Mouse (Mus musculus): ENCODE measurements at regions not wholly inside any gene's neighbourhood (a gene's known extent, or its start where the extent isn't known, plus 50 kb on each side); places are given as distances from the start of the nearest gene placed in this dataset.

GRCm38 (mm10) chr7:138620896-138621655 is 223.5 kb upstream of the Tcerg1l start:
- Histone ChIP-seq H3K27me3 (no peaks in the 10 kb centered on the region; the same call in 1 of the 2 replicates), H3K4me2 (no peak overlapping the region), H3K4me3 (replicated peaks) (no peak overlapping the region), H3K27ac (no peak overlapping the region), H3K9ac (no peak overlapping the region), H3K4me1 (no peaks in the 10 kb centered on the region), H3K36me3 (no peaks in the 10 kb centered on the region), H3K9me3 (replicated peaks) (no peaks in the 10 kb centered on the region)
- no peak for ATAC-seq (replicated peaks; ENCODE audit: low FRiP score)
- 69% methylated on average over 10 of the region's 10 CpGs for whole genome bisulfite sequencing

DNA sequence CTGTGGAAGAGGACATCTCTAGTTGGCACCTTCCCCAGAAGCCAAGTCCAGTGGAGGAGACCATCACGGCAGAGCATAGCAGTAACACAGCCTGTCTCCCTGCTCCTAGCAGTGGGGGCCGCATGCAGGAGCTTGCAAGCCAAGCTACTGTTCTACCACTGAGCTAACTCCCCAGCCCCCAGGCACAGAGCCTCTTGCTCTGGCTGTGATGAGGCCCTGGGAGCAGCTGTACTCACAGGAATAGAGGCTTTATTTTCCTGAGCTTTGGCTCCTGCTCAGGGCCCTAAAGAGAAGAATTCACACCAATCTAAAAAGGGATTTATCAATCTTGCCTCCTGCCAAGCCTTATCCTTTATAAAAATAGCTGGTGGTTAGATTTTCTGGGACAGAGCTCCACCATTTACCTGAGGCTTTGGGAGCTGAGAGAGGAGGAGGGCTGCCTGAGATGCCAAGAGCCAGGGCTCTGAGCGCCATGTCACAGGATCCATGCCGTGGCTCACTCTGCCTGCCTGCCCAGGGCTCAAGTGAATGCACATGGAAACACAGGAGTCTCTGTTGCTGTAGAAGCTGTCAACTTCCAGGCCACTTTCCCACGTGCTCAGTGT is 222.7 kb upstream of the Tcerg1l start:
- no peak for ATAC-seq (replicated peaks; ENCODE audit: low FRiP score)
- 76% methylated on average over 5 of the region's 5 CpGs for WGBS
- no peak overlapping the region for H3K27ac ChIP-seq

GRCm38 (mm10) chr7:138616468-138616867 is 218.9 kb upstream of the Tcerg1l start:
- no peak overlapping the region for H3K27ac ChIP-seq
- no peak overlapping the region for H3K4me2 ChIP-seq
- no peak overlapping the region for H3K4me3 ChIP-seq (replicated peaks)
- H3K4me1 ChIP-seq = no peaks in the 10 kb centered on the region
- H3K36me3 ChIP-seq = no peaks in the 10 kb centered on the region
- H3K9ac ChIP-seq = no peak overlapping the region
- no peaks in the 10 kb centered on the region; the same call in 1 of the 2 replicates for H3K27me3 ChIP-seq
- no peaks in the 10 kb centered on the region for H3K9me3 ChIP-seq (replicated peaks)
- ATAC-seq (replicated peaks; ENCODE audit: low FRiP score) = no peak
- 87% methylated on average over 2 of the region's 2 CpGs for WGBS

More for the DNA sequence above, 222.7 kb upstream of the Tcerg1l start:
- Histone ChIP-seq H3K36me3 (no peaks in the 10 kb centered on the region), H3K4me1 (no peaks in the 10 kb centered on the region), H3K27me3 (no peaks in the 10 kb centered on the region; the same call in 1 of the 2 replicates), H3K9me3 (replicated peaks) (no peaks in the 10 kb centered on the region), H3K9ac (no peak overlapping the region), H3K4me3 (replicated peaks) (no peak overlapping the region), H3K4me2 (no peak overlapping the region)

GRCm38 (mm10) chr7:138609605-138610004 is 212.1 kb upstream of the Tcerg1l start:
- 70% methylated on average over 3 of the region's 3 CpGs for WGBS
- H3K4me3 ChIP-seq (replicated peaks) = no peak overlapping the region
- H3K36me3 ChIP-seq = no peaks in the 10 kb centered on the region
- ATAC-seq (replicated peaks; ENCODE audit: low FRiP score) = peak; percentile 52; the same call in 1 of the 2 replicates
- no peaks in the 10 kb centered on the region for H3K27me3 ChIP-seq
- no peak overlapping the region for H3K27ac ChIP-seq
- H3K9me3 ChIP-seq (replicated peaks) = no peaks in the 10 kb centered on the region
- no peak overlapping the region for H3K9ac ChIP-seq
- peaks cover 19% of the 10 kb centered on the region for H3K4me1 ChIP-seq
- H3K4me2 ChIP-seq = no peak overlapping the region

DNA sequence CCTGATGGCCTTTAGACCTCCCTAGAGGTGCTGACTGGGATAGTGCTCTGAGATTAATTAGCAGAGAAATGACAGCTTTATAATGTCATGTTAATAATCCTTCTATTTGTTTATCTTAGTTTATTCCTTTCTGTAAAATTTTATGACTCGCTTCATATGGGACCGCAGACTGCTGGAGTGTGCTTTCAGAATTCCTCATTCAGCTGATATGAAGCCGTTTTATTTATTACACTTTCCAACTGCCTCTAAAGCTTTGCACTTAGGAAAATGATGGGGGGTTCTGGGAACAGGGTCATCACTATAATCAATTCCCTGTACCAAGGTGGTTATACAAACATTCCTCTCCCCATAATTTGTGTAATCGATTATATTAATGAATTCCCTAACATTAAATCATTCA is 211.6 kb upstream of the Tcerg1l start:
- Histone ChIP-seq H3K4me3 (replicated peaks) (no peak overlapping the region), H3K4me1 (peaks cover 19% of the 10 kb centered on the region), H3K27ac (no peak overlapping the region), H3K36me3 (no peaks in the 10 kb centered on the region), H3K27me3 (no peaks in the 10 kb centered on the region), H3K9ac (no peak overlapping the region), H3K9me3 (replicated peaks) (no peaks in the 10 kb centered on the region), H3K4me2 (no peak overlapping the region)
- WGBS = 52% methylated on average over 4 of the region's 4 CpGs
- ATAC-seq (replicated peaks; ENCODE audit: low FRiP score) = peak; percentile 53; the same call in 1 of the 2 replicates

DNA sequence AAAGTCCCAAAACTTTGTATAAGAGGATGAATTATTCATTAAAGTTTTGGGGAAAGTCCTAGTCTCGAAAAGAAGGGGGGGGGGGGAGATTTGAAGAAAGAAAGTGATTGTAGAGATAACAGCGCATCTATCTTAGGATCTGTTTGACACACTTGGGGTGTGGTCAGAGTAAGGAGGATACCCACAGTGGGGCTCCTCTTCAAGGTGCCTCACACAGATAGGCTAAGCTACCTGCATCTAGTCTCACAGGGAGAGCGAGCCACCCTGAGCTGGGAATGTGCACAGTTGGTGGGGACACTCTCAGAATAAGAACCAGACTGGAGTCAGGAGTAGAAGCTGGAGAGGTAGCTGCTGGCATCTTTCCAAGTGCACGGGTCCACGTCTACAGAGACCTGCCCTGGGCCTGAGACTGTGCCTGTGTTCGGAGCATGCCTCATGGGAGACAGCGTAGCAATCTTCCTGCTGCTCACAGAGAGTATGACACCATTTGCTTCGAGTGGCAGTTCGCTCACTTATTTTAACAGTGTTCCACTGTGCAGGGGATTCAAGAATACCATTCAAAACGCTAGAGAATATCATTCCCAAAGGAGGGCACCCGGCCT is 208.9 kb upstream of the Tcerg1l start:
- H3K9me3 ChIP-seq (replicated peaks) = no peaks in the 10 kb centered on the region
- H3K9ac ChIP-seq = no peak overlapping the region
- H3K36me3 ChIP-seq = no peaks in the 10 kb centered on the region
- WGBS = 77% methylated on average over 11 of the region's 11 CpGs
- no peak overlapping the region for H3K4me2 ChIP-seq
- ATAC-seq (replicated peaks; ENCODE audit: low FRiP score) = no peak
- no peak overlapping the region for H3K4me3 ChIP-seq (replicated peaks)
- H3K27ac ChIP-seq = no peak overlapping the region
- peaks cover 19% of the 10 kb centered on the region for H3K4me1 ChIP-seq
- H3K27me3 ChIP-seq = no peaks in the 10 kb centered on the region

- no peak overlapping the region for H3K4me3 ChIP-seq (replicated peaks)
Measured at GRCm38 (mm10) chr7:138605923-138606322, 208.4 kb upstream of the Tcerg1l start.

GRCm38 (mm10) chr7:138601749-138602148 is 204.2 kb upstream of the Tcerg1l start:
- no peaks in the 10 kb centered on the region for H3K27me3 ChIP-seq
- no peak for ATAC-seq (replicated peaks; ENCODE audit: low FRiP score)
- no peak overlapping the region for H3K4me2 ChIP-seq
- H3K4me3 ChIP-seq (replicated peaks) = no peak overlapping the region
- H3K9me3 ChIP-seq (replicated peaks) = no peaks in the 10 kb centered on the region
- WGBS = 51% methylated on average over 4 of the region's 4 CpGs
- no peak overlapping the region for H3K9ac ChIP-seq
- H3K4me1 ChIP-seq = 0 out of 2 replicates have a peak, but pooled peaks cover 5% of the 10 kb centered on the region
- no peaks in the 10 kb centered on the region for H3K36me3 ChIP-seq
- no peak overlapping the region for H3K27ac ChIP-seq

More at GRCm38 (mm10) chr7:138605923-138606322, 208.4 kb upstream of the Tcerg1l start:
- H3K27ac ChIP-seq = no peak overlapping the region
- H3K4me2 ChIP-seq = no peak overlapping the region
- H3K9me3 ChIP-seq (replicated peaks) = no peaks in the 10 kb centered on the region
- H3K9ac ChIP-seq = no peak overlapping the region
- ATAC-seq (replicated peaks; ENCODE audit: low FRiP score) = no peak
- H3K36me3 ChIP-seq = no peaks in the 10 kb centered on the region
- peaks cover 23% of the 10 kb centered on the region for H3K4me1 ChIP-seq
- H3K27me3 ChIP-seq = no peaks in the 10 kb centered on the region

- no peak overlapping the region for H3K9ac ChIP-seq
- H3K4me1 ChIP-seq = no peaks in the 10 kb centered on the region
- H3K9me3 ChIP-seq (replicated peaks) = no peaks in the 10 kb centered on the region
- no peak for ATAC-seq (replicated peaks; ENCODE audit: low FRiP score)
- H3K27ac ChIP-seq = no peak overlapping the region
- no peak overlapping the region for H3K4me2 ChIP-seq
- 86% methylated on average over 2 of the region's 2 CpGs for WGBS
- no peaks in the 10 kb centered on the region for H3K27me3 ChIP-seq
- H3K4me3 ChIP-seq (replicated peaks) = no peak overlapping the region
- no peaks in the 10 kb centered on the region for H3K36me3 ChIP-seq
Measured at GRCm38 (mm10) chr7:138593344-138593743, 195.8 kb upstream of the Tcerg1l start.

DNA sequence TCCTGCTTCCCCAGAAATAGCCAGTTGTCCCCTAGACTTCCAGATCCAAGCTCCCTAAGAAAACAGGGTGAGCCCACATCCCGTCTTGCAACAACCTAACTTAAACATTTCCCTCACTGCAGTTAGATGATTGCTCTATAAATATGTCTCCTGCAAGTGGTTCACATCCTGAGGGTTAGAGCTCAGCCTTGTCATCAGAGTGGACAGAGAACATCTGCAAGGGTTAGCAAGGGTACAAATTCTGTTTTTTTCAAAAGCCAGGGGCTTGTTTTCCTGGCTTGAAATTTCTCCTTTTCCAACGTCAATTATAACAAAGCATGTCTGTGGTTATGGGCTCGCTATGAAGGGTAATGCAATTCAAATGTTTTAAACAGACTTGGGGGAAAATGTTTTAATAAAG is 169.8 kb upstream of the Tcerg1l start:
- H3K4me1 ChIP-seq = peaks cover 4% of the 10 kb centered on the region; the same call in 1 of the 2 replicates
- no peak overlapping the region for H3K4me3 ChIP-seq (replicated peaks)
- no peak overlapping the region for H3K9ac ChIP-seq
- 50% methylated on average over 3 of the region's 3 CpGs for WGBS
- 0 out of 2 replicates have a peak, but pooled peaks have one; percentile 43 for ATAC-seq (replicated peaks; ENCODE audit: low FRiP score)
- no peaks in the 10 kb centered on the region for H3K27me3 ChIP-seq
- no peak overlapping the region for H3K4me2 ChIP-seq
- H3K27ac ChIP-seq = peak overlapping the region; percentile 37; the same call in 1 of the 2 replicates
- H3K36me3 ChIP-seq = no peaks in the 10 kb centered on the region
- H3K9me3 ChIP-seq (replicated peaks) = no peaks in the 10 kb centered on the region

GRCm38 (mm10) chr7:138551629-138552028 is 154.1 kb upstream of the Tcerg1l start:
- no peaks in the 10 kb centered on the region for H3K27me3 ChIP-seq
- no peak overlapping the region for H3K27ac ChIP-seq
- no peaks in the 10 kb centered on the region for H3K9me3 ChIP-seq (replicated peaks)
- no peak overlapping the region for H3K4me3 ChIP-seq (replicated peaks)
- H3K9ac ChIP-seq = no peak overlapping the region
- ATAC-seq (replicated peaks; ENCODE audit: low FRiP score) = no peak
- WGBS = 79% methylated on average over 10 of the region's 10 CpGs
- no peak overlapping the region for H3K4me2 ChIP-seq
- H3K4me1 ChIP-seq = 0 out of 2 replicates have a peak, but pooled peaks cover 3% of the 10 kb centered on the region
- no peaks in the 10 kb centered on the region for H3K36me3 ChIP-seq

- H3K9ac ChIP-seq = no peak overlapping the region
- 0 out of 2 replicates have a peak, but pooled peaks cover 3% of the 10 kb centered on the region for H3K4me1 ChIP-seq
- no peak overlapping the region for H3K4me2 ChIP-seq
- H3K27me3 ChIP-seq = no peaks in the 10 kb centered on the region
- no peaks in the 10 kb centered on the region for H3K9me3 ChIP-seq (replicated peaks)
- no peak for ATAC-seq (replicated peaks; ENCODE audit: low FRiP score)
- WGBS = 87% methylated on average over 7 of the region's 7 CpGs
- no peak overlapping the region for H3K4me3 ChIP-seq (replicated peaks)
- H3K27ac ChIP-seq = no peak overlapping the region
- no peaks in the 10 kb centered on the region for H3K36me3 ChIP-seq
Measured at GRCm38 (mm10) chr7:138547881-138548280, 150.4 kb upstream of the Tcerg1l start.
